Comparison of ENCODE assay signal across 12 mouse cellular contexts in genomic region chr19:42202467-42202866, GRCm38 (mm10). TPM values are rescaled to one million over a fixed set of nuclear protein-coding genes. Genes with fewer than 3 reads are reported as not detected.
DNase-seq lines count a peak whose midpoint lies in the region; ATAC-seq and TF ChIP-seq lines count a peak whose summit lies in the region.
"Had no signal": no experiment of that assay in that cellular context is flagged by ENCODE, and none has a peak within 500 bp of the region (broad histone marks: within the 10 kb centered on the region; RNA-seq: fewer than 3 reads in every experiment).

No protein-coding gene starts in this region.

- no peak for DNase-seq in heart, postnatal 36 days
- no peak for DNase-seq in thymus, postnatal 14 days
- DNase-seq in left cerebral cortex, postnatal 36 days (ENCODE audit: low spot score in 2 of 2), result no peak
- DNase-seq: liver had no signal

- peaks cover 15% of the 10 kb centered on the region for H3K4me1 ChIP-seq in heart, embryonic 12.5 days (replicated peaks)
- peaks cover 16% of the 10 kb centered on the region for H3K4me1 ChIP-seq in midbrain, embryonic 15.5 days
- H3K4me1 ChIP-seq in midbrain, embryonic 16.5 days (ENCODE audit: control insufficient read depth, insufficient read depth, low read length), result peaks cover 7% of the 10 kb centered on the region; the same call in 1 of the 2 replicates
- peaks cover 27% of the 10 kb centered on the region for H3K4me1 ChIP-seq in hindbrain, embryonic 13.5 days (replicated peaks)
- peaks cover 14% of the 10 kb centered on the region for H3K4me1 ChIP-seq in small intestine, adult 2 months (ENCODE audit: control insufficient read depth, insufficient read depth, insufficient read length, low read length)

- TF ChIP-seq CTCF in small intestine, adult 2 months (IDR thresholded peaks at IDR 0.05; ENCODE audit: extremely low read depth, insufficient read length, insufficient replicate concordance, low read depth, low read length), result no peak

- H3K4me2 ChIP-seq in heart, embryonic 12.5 days, result peak overlapping the region; percentile 70
- H3K4me2 ChIP-seq in midbrain, embryonic 15.5 days, result peak overlapping the region; percentile 46
- H3K4me2 ChIP-seq in midbrain, embryonic 16.5 days (ENCODE audit: low read length), result no peak overlapping the region
- H3K4me2 ChIP-seq in hindbrain, embryonic 13.5 days, result peak overlapping the region; percentile 54

- H3K27ac ChIP-seq in heart, embryonic 12.5 days (ENCODE audit: poor library complexity, severe bottlenecking), result no peak overlapping the region
- H3K27ac ChIP-seq in midbrain, embryonic 15.5 days, result no peak overlapping the region
- no peak overlapping the region for H3K27ac ChIP-seq in midbrain, embryonic 16.5 days (ENCODE audit: low read length)
- no peak overlapping the region for H3K27ac ChIP-seq in hindbrain, embryonic 13.5 days
- no peak overlapping the region for H3K27ac ChIP-seq in small intestine, adult 2 months (ENCODE audit: insufficient read depth, low read depth, low read length)
- H3K27ac ChIP-seq: layer of hippocampus, adult 2 months had no signal

- TF ChIP-seq POLR2A in small intestine, adult 2 months (IDR thresholded peaks at IDR 0.05; ENCODE audit: low read depth, low read length), result no peak

- H3K4me3 ChIP-seq in heart, embryonic 12.5 days, result peak overlapping the region; percentile 39
- peak overlapping the region; percentile 28 for H3K4me3 ChIP-seq in midbrain, embryonic 15.5 days
- no peak overlapping the region for H3K4me3 ChIP-seq in midbrain, embryonic 16.5 days (ENCODE audit: low read depth, low read length)
- peak overlapping the region; percentile 37; the same call in 1 of the 2 replicates for H3K4me3 ChIP-seq in hindbrain, embryonic 13.5 days
- H3K4me3 ChIP-seq in small intestine, adult 2 months (ENCODE audit: low read depth, low read length), result peak overlapping the region; percentile 41; the same call in 1 of the 2 replicates
- H3K4me3 ChIP-seq: layer of hippocampus, adult 2 months had no signal

- H3K9ac ChIP-seq in heart, embryonic 12.5 days, result no peak overlapping the region
- no peak overlapping the region for H3K9ac ChIP-seq in midbrain, embryonic 15.5 days
- no peak overlapping the region for H3K9ac ChIP-seq in midbrain, embryonic 16.5 days (ENCODE audit: low read depth, low read length)
- no peak overlapping the region for H3K9ac ChIP-seq in hindbrain, embryonic 13.5 days

- H3K9me3 ChIP-seq in heart, embryonic 12.5 days (replicated peaks), result no peaks in the 10 kb centered on the region
- H3K9me3 ChIP-seq in midbrain, embryonic 15.5 days, result no peaks in the 10 kb centered on the region
- no peaks in the 10 kb centered on the region for H3K9me3 ChIP-seq in midbrain, embryonic 16.5 days (replicated peaks; ENCODE audit: control insufficient read depth, low read length, poor library complexity, severe bottlenecking)
- H3K9me3 ChIP-seq in hindbrain, embryonic 13.5 days, result no peaks in the 10 kb centered on the region

- no peaks in the 10 kb centered on the region for H3K36me3 ChIP-seq in heart, embryonic 12.5 days
- no peaks in the 10 kb centered on the region for H3K36me3 ChIP-seq in midbrain, embryonic 15.5 days (replicated peaks)
- no peaks in the 10 kb centered on the region for H3K36me3 ChIP-seq in midbrain, embryonic 16.5 days (ENCODE audit: control insufficient read depth, insufficient read depth, low read length)
- no peaks in the 10 kb centered on the region for H3K36me3 ChIP-seq in hindbrain, embryonic 13.5 days
- no peaks in the 10 kb centered on the region for H3K36me3 ChIP-seq in small intestine, adult 2 months (ENCODE audit: control insufficient read depth, insufficient read depth, low read length)

- ATAC-seq in heart, embryonic 12.5 days (ENCODE audit: insufficient number of reproducible peaks, low FRiP score), result no peak
- no peak for ATAC-seq in midbrain, embryonic 15.5 days (replicated peaks)
- ATAC-seq in midbrain, embryonic 16.5 days, result no peak
- ATAC-seq in hindbrain, embryonic 13.5 days (ENCODE audit: low FRiP score), result no peak
- ATAC-seq: activated CD4-positive, CD25-positive, alpha-beta regulatory T cell, adult 4 months had no signal

- 27% methylated on average over 8 of the region's 8 CpGs for WGBS in heart, embryonic 12.5 days
- WGBS in midbrain, embryonic 15.5 days, result 41% methylated on average over 8 of the region's 8 CpGs
- 41% methylated on average over 8 of the region's 8 CpGs for WGBS in midbrain, embryonic 16.5 days
- 46% methylated on average over 8 of the region's 8 CpGs for WGBS in hindbrain, embryonic 13.5 days
- 27% methylated on average over 8 of the region's 8 CpGs for WGBS in small intestine, adult 2 months

- H3K27me3 ChIP-seq in heart, embryonic 12.5 days (replicated peaks), result peaks cover 85% of the 10 kb centered on the region
- peaks cover 57% of the 10 kb centered on the region for H3K27me3 ChIP-seq in midbrain, embryonic 15.5 days (replicated peaks)
- H3K27me3 ChIP-seq in midbrain, embryonic 16.5 days (ENCODE audit: control insufficient read depth, insufficient read depth, low read depth, low read length), result peaks cover 49% of the 10 kb centered on the region
- peaks cover 69% of the 10 kb centered on the region for H3K27me3 ChIP-seq in hindbrain, embryonic 13.5 days
- peaks cover 16% of the 10 kb centered on the region for H3K27me3 ChIP-seq in small intestine, adult 2 months (ENCODE audit: control insufficient read depth, insufficient read depth, low read length)

- intact Hi-C loops in heart, postnatal 36 days (cut with DNase I), result no loop called here
- intact Hi-C loops in left cerebral cortex, postnatal 36 days (cut with DNase I), result loop anchor here (10.0 kb wide), 1 partner anchor 232 kb away; the partner anchor contains the start of gene Crtac1

RNA-seq across cellular contexts. Expression of gene Sfrp5, which starts 0.4 kb away (rescaled TPM):
- polyA plus RNA-seq in heart, embryonic 12.5 days (2016; fragmentation: Nextera tagmentation; extraction: Ambion mirVana), result 5.4 and 5.9 TPM in 2 replicates
- 1 to 10 TPM; 5.1 to 5.3 TPM for total RNA-seq in heart, postnatal 36 days (2021)
- polyA plus RNA-seq in midbrain, embryonic 15.5 days (2015; fragmentation: Nextera tagmentation; extraction: Ambion mirVana), result 1.1 and 1.3 TPM in 2 replicates
- polyA plus RNA-seq in midbrain, embryonic 16.5 days (2015; fragmentation: Nextera tagmentation; extraction: Ambion mirVana), result 1.4 and 2.1 TPM in 2 replicates
- polyA plus RNA-seq in hindbrain, embryonic 13.5 days (2015; fragmentation: Nextera tagmentation; extraction: Ambion mirVana), result 4.4 and 4.6 TPM in 2 replicates
- 7.3 and 8.3 TPM in 2 replicates for polyA plus RNA-seq in small intestine, adult 2 months (2012; rRNA removed)
- total RNA-seq in left cerebral cortex, postnatal 36 days (2021), result under 1 TPM; 0.27 to 0.76 TPM
- total RNA-seq: megakaryocyte-erythroid progenitor cell, adult 5-6 weeks had no signal
- polyA plus RNA-seq: activated CD4-positive, CD25-positive, alpha-beta regulatory T cell, adult 4 months had no signal

RNA-seq across cellular contexts. Expression of gene Zfyve27, which starts 38.7 kb away (rescaled TPM):
- 27.2 and 27.7 TPM in 2 replicates for polyA plus RNA-seq in heart, embryonic 12.5 days (2016; fragmentation: Nextera tagmentation; extraction: Ambion mirVana)
- 10 to 100 TPM; 25.6 to 25.8 TPM for total RNA-seq in heart, postnatal 36 days (2021)
- 70.3 and 74.2 TPM in 2 replicates for polyA plus RNA-seq in midbrain, embryonic 15.5 days (2015; fragmentation: Nextera tagmentation; extraction: Ambion mirVana)
- polyA plus RNA-seq in midbrain, embryonic 16.5 days (2015; fragmentation: Nextera tagmentation; extraction: Ambion mirVana), result 64.9 and 65.7 TPM in 2 replicates
- polyA plus RNA-seq in hindbrain, embryonic 13.5 days (2015; fragmentation: Nextera tagmentation; extraction: Ambion mirVana), result 55.3 and 58.7 TPM in 2 replicates
- polyA plus RNA-seq in small intestine, adult 2 months (2012; rRNA removed), result 11.5 and 24.0 TPM in 2 replicates
- 10 to 100 TPM; 78.8 to 94.5 TPM for total RNA-seq in left cerebral cortex, postnatal 36 days (2021)

RNA-seq across cellular contexts. Expression of gene Golga7b, which starts 44.9 kb away (rescaled TPM):
- 0.21 and 0.27 TPM in 2 replicates for polyA plus RNA-seq in heart, embryonic 12.5 days (2016; fragmentation: Nextera tagmentation; extraction: Ambion mirVana)
- total RNA-seq in heart, postnatal 36 days (2021), result under 1 TPM; 0.49 to 0.97 TPM
- 62.7 and 65.5 TPM in 2 replicates for polyA plus RNA-seq in midbrain, embryonic 15.5 days (2015; fragmentation: Nextera tagmentation; extraction: Ambion mirVana)
- 61.4 and 72.2 TPM in 2 replicates for polyA plus RNA-seq in midbrain, embryonic 16.5 days (2015; fragmentation: Nextera tagmentation; extraction: Ambion mirVana)
- polyA plus RNA-seq in hindbrain, embryonic 13.5 days (2015; fragmentation: Nextera tagmentation; extraction: Ambion mirVana), result 38.8 and 40.0 TPM in 2 replicates
- 0.34 and 0.63 TPM in 2 replicates for polyA plus RNA-seq in small intestine, adult 2 months (2012; rRNA removed)
- 100 to 1,000 TPM; 122 to 150 TPM for total RNA-seq in left cerebral cortex, postnatal 36 days (2021)
- total RNA-seq: megakaryocyte-erythroid progenitor cell, adult 5-6 weeks had no signal
- polyA plus RNA-seq: activated CD4-positive, CD25-positive, alpha-beta regulatory T cell, adult 4 months had no signal

RNA-seq across cellular contexts. Expression of gene Marveld1, which starts 55.3 kb away (rescaled TPM):
- polyA plus RNA-seq in heart, embryonic 12.5 days (2016; fragmentation: Nextera tagmentation; extraction: Ambion mirVana), result 16.1 and 19.9 TPM in 2 replicates
- total RNA-seq in heart, postnatal 36 days (2021), result 10 to 100 TPM; 22.2 to 24.0 TPM
- 2.9 and 4.6 TPM in 2 replicates for polyA plus RNA-seq in midbrain, embryonic 15.5 days (2015; fragmentation: Nextera tagmentation; extraction: Ambion mirVana)
- 1.4 and 1.8 TPM in 2 replicates for polyA plus RNA-seq in midbrain, embryonic 16.5 days (2015; fragmentation: Nextera tagmentation; extraction: Ambion mirVana)
- 1.5 and 1.7 TPM in 2 replicates for polyA plus RNA-seq in hindbrain, embryonic 13.5 days (2015; fragmentation: Nextera tagmentation; extraction: Ambion mirVana)
- polyA plus RNA-seq in small intestine, adult 2 months (2012; rRNA removed), result 38.0 and 46.4 TPM in 2 replicates
- total RNA-seq in left cerebral cortex, postnatal 36 days (2021), result 1 to 10 TPM; 9.5 to 9.8 TPM

Comparison
In these comparisons a context has a peak if more than half of its experiments do, and no peak if none do; other contexts are left out.
1. RNA of gene Golga7b, which starts 44.9 kb away (polyA plus RNA-seq): 61.4 to 72.2 TPM in midbrain, embryonic 16.5 days, 62.7 to 65.5 TPM in midbrain, embryonic 15.5 days and 38.8 to 40.0 TPM in hindbrain, embryonic 13.5 days; 0.34 to 0.63 TPM in small intestine, adult 2 months and 0.21 to 0.27 TPM in heart, embryonic 12.5 days; every median in the first group is over 10 times any median in the second.